Mouse (Mus musculus) midbrain, embryonic 10.5 days (tissue): ENCODE measurements at regions not wholly inside any gene's neighbourhood (a gene's known extent, or its start where the extent isn't known, plus 50 kb on each side); places are given as distances from the start of the nearest gene placed in this dataset.

Experiments used
- DNase-seq: peaks from one replicate; pipeline ENCODE4 v3.0.0-alpha.2; 2017; ENCODE audit warnings: low spot score
- H3K27ac ChIP-seq: fragments of 300-500 bp; sonication (generic); replicated peaks from 2 replicates; pipeline ENCODE4 v1.5.1; 2016; ENCODE audit warnings: mild to moderate bottlenecking
- H3K27me3 ChIP-seq: fragments of 300-500 bp; sonication (generic); 2 replicates; pipeline ENCODE4 v1.6.1; 2016; ENCODE audit warnings: low read depth, mild to moderate bottlenecking; ENCODE audit not compliant: poor library complexity, severe bottlenecking
- H3K36me3 ChIP-seq: fragments of 300-500 bp; sonication (generic); 2 replicates; pipeline ENCODE4 v1.6.1; 2016; ENCODE audit warnings: mild to moderate bottlenecking, moderate library complexity
- H3K4me1 ChIP-seq: fragments of 300-500 bp; sonication (generic); 2 replicates; pipeline ENCODE4 v1.6.1; 2016
- H3K4me3 ChIP-seq: fragments of 300-500 bp; sonication (generic); 2 replicates; pipeline ENCODE4 v1.5.1; 2016; ENCODE audit warnings: mild to moderate bottlenecking, moderate library complexity
- H3K9me3 ChIP-seq: fragments of 300-500 bp; sonication (generic); replicated peaks from 2 replicates; pipeline ENCODE4 v1.6.1; 2016; ENCODE audit warnings: mild to moderate bottlenecking
- WGBS: fragments of 180-500 bp; shearing (Covaris S2); methylation state at CpG from one replicate; pipeline ENCODE4 v1.1.7; 2016; 5-methylcytosine and 5-hydroxymethylcytosine counted together

DNA sequence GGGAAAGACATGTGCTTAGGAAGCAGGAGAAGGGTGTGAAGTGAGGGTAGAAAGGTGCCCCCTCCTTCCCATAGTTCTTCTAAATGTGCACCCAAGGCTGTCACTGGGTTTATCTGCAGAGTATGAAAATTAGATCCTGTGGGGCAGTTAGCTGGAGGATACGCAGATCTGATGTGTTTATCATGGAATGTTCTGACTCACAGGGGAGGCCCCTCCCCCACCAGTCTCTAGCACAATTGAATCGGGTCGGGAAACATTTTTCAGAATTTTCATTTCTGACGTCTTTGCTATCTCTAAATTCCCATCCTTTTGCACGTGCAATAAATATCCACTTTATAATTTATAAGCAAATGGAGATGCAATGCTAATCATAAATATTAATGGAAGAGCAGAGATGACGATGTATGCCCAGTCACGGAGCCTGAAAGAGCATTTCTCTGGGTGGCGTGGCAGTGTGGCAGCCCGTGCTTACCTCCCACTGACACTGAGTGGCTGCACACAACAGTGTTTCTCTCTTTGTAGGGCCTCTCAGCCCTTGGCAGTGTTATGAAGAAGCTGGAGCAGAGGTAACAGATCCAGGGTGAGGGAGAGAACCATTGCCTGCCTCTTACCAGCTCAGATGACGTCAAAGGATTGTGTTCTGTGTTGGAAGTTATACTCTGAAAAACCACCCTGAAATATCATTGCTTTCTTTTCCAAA lies 122.1 kb upstream of the Gm26657 start:
- H3K27ac ChIP-seq, result no peak overlapping the region
- H3K4me3 ChIP-seq, result no peak overlapping the region
- H3K9me3 ChIP-seq, result no peaks in the 10 kb centered on the region
- WGBS, result 90% methylated on average over 10 of the region's 10 CpGs
- H3K4me1 ChIP-seq, result no peaks in the 10 kb centered on the region
- no peaks in the 10 kb centered on the region for H3K36me3 ChIP-seq
- H3K27me3 ChIP-seq, result no peaks in the 10 kb centered on the region
- DNase-seq, result no peak

DNA sequence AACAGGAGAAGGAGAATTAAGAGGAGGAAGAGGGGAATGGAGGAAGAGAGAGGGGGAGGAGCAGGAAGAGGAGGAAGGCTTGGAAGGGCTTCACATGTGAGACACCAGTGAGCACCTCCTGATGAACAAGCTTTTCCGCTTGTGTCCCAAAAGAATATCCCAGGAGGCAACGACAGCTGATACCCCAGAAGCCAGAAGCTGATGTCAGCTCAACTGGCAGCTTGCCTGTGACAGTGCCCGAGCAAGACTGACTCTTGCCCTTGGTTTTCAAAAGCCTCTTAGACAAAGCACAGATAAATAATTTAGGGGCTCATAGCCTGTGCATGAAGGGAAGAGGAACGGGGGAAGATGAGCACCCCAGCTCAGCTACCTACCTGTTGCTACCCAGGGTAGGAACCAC lies 127.5 kb upstream of the Gm26657 start:
- Histone ChIP-seq H3K4me1 (no peaks in the 10 kb centered on the region), H3K4me3 (no peak overlapping the region), H3K36me3 (no peaks in the 10 kb centered on the region), H3K27me3 (no peaks in the 10 kb centered on the region), H3K27ac (no peak overlapping the region), H3K9me3 (no peaks in the 10 kb centered on the region)
- DNase-seq, result no peak
- 84% methylated on average over 4 of the region's 4 CpGs for WGBS

DNA sequence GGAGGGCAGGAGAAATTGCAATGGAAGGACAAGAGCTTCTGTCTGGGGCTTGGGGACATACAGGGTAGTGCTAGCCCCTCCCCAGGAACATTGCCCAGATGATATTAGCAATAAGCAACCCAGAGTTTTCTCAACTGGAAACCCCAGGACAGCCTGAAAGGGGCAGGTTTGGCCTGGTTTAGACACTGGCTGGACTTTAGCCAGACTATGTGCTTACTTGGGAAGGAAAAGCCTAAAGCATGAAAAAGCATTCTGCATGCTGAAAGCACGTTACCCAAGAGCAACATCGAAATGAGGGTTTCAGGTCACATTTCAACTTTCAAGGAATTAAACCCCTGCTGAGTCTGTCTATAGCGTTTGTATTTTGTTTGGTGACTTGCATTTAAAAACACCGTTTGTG lies 128.1 kb upstream of the Gm26657 start:
- Histone ChIP-seq H3K27ac (no peak overlapping the region), H3K9me3 (no peaks in the 10 kb centered on the region), H3K27me3 (no peaks in the 10 kb centered on the region), H3K4me3 (no peak overlapping the region), H3K4me1 (no peaks in the 10 kb centered on the region), H3K36me3 (no peaks in the 10 kb centered on the region)
- no peak for DNase-seq
- WGBS, result 41% methylated on average over 4 of the region's 4 CpGs

DNA sequence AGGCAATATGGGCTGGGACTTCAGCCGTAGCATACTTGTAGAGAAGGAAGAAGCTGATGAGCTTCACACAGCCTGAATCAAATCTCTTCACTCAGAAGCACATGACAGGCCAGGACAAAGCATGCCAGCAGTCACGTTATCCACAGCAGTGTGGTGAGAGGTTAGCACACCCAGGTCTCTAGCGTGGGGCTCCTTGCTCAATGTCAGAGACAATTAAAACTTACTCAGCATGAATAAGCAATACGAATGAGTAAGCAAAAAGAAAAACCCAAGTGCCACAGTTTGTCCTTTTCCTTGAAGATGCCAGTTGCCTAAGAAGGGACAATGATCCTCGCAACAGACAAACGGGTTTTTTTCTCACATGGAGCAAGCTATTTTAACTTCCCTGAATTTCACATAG lies 129.6 kb upstream of the Gm26657 start:
- H3K4me1 ChIP-seq, result no peaks in the 10 kb centered on the region
- no peak overlapping the region for H3K4me3 ChIP-seq
- H3K27me3 ChIP-seq, result no peaks in the 10 kb centered on the region
- DNase-seq, result no peak
- H3K36me3 ChIP-seq, result no peaks in the 10 kb centered on the region
- 84% methylated on average over 6 of the region's 6 CpGs for WGBS
- no peaks in the 10 kb centered on the region for H3K9me3 ChIP-seq
- H3K27ac ChIP-seq, result no peak overlapping the region

DNA sequence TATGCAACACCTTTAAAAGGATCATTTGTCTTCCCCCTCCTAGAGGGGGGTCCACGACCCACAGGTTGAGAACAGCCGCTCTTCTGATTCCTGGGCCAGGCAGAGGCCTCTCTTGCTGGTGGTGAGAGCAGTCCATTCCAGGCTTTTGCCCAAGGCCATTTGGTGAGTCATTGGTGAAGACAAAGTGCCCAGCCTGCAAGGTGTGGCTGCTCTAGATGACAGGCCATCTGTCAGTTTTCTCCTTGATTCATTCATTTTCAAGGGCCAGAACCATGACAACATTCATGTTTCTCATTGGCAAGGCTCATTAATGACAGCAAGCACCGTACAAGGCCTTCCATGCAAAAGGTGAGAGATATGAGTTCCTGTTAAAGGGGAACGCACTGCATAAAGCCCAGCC lies 131.2 kb upstream of the Gm26657 start:
- DNase-seq, result no peak
- 90% methylated on average over 4 of the region's 4 CpGs for WGBS
- Histone ChIP-seq H3K36me3 (no peaks in the 10 kb centered on the region), H3K9me3 (no peaks in the 10 kb centered on the region), H3K27ac (no peak overlapping the region), H3K4me3 (no peak overlapping the region), H3K27me3 (no peaks in the 10 kb centered on the region), H3K4me1 (no peaks in the 10 kb centered on the region)

DNA sequence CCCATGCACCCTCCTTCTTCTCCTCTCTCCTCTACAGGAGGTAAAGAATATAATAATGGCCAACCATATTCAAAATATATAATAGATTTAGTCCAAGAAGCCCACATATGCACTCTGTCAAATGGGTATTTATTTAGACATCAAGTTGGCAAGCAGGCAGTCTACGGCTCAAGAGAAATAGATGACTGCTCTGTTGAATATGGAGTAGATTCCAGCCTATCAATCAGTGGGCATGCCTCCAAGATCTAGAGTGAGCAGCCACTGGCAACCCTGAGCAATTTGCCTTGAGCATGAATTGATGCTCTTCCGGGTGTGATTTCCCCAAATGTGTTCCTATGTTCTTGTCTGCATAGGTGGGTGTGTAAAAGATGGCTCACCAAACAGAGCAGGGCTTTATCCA lies 141.5 kb upstream of the Gm26657 start:
- Histone ChIP-seq H3K27ac (no peak overlapping the region), H3K4me3 (no peak overlapping the region), H3K9me3 (no peaks in the 10 kb centered on the region), H3K36me3 (no peaks in the 10 kb centered on the region), H3K4me1 (no peaks in the 10 kb centered on the region), H3K27me3 (no peaks in the 10 kb centered on the region)
- WGBS, result 92% methylated on average over 2 of the region's 2 CpGs
- no peak for DNase-seq

DNA sequence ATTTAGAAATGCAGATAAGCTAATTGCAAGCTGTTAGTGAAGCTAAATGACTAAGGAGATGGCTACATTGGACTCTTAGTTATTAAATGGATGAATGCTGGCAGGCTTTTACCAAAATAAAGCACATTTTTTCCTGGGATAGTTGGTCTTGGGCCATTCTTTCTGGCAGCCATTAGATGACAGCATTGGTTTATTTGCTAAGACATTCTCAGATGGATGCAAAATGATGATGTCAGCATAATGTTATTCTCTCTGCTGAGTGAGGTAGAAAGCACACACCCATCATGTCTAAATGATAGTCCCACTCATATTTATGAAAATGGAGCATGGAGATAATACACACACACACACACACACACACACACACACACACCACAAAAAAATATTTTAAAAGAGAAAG lies 141.9 kb upstream of the Gm26657 start:
- Histone ChIP-seq H3K9me3 (no peaks in the 10 kb centered on the region), H3K27ac (no peak overlapping the region), H3K4me1 (no peaks in the 10 kb centered on the region), H3K4me3 (no peak overlapping the region), H3K27me3 (no peaks in the 10 kb centered on the region), H3K36me3 (no peaks in the 10 kb centered on the region)
- no peak for DNase-seq

DNA sequence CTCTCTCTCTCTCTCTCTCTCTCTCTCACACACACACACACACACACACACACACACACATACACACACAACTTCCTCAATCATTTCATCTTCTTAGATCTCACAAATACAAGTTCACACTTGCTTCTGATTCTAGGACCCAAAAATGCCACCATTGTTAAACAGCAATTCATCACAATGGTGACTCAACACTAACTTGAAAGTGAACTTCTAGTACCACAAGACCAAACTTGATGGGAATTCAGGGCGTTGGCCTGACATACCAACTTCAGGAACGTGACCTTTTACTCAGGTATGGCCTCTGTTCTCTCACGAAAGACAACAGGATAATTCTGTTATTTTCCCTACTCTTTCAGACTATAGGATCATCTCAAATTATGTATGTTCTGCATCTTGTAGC lies 157.5 kb upstream of the Gm26657 start:
- no peak overlapping the region for H3K4me3 ChIP-seq
- DNase-seq, result no peak
- 81% methylated on average over 3 of the region's 3 CpGs for WGBS
- H3K27me3 ChIP-seq, result no peaks in the 10 kb centered on the region
- H3K27ac ChIP-seq, result no peak overlapping the region
- H3K4me1 ChIP-seq, result no peaks in the 10 kb centered on the region
- no peaks in the 10 kb centered on the region for H3K36me3 ChIP-seq
- no peaks in the 10 kb centered on the region for H3K9me3 ChIP-seq

DNA sequence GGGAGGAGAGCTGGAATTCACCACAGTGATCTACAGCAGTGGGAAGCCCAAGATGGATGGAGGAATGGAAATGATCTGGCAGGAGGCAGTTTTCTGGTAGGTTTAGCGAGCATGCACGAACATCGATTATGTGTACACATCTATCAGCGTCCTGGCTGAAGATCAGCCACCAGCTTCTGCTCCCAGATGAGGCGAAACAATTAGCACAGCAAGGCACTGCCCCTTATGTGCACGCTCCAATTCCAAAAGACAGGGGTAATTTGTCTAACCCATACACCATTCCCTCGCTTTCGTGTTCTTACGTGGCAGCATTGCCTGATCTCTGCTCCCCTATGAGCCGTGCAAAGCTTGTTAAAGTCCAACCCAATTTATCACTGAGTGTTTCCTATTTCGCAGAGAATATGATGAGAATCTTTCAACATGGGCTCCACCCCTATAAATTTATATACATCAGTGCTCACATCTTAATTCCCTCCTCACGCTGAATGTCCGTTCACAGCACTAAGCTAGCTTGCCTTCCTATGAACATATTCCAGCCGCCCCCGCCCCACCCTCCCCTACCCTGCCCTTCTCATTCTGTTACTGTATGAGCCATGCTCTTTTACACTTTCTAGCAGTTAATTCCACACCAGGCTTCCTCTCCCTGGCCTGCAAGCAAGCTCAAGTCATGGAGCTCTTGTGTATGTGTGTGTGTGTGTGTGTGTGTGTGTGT lies 162.9 kb upstream of the Gm26657 start:
- H3K27me3 ChIP-seq, result no peaks in the 10 kb centered on the region
- no peak overlapping the region for H3K27ac ChIP-seq
- 92% methylated on average over 15 of the region's 15 CpGs for WGBS
- no peak for DNase-seq
- H3K9me3 ChIP-seq, result no peaks in the 10 kb centered on the region
- H3K4me3 ChIP-seq, result no peak overlapping the region
- H3K36me3 ChIP-seq, result no peaks in the 10 kb centered on the region
- H3K4me1 ChIP-seq, result no peaks in the 10 kb centered on the region

DNA sequence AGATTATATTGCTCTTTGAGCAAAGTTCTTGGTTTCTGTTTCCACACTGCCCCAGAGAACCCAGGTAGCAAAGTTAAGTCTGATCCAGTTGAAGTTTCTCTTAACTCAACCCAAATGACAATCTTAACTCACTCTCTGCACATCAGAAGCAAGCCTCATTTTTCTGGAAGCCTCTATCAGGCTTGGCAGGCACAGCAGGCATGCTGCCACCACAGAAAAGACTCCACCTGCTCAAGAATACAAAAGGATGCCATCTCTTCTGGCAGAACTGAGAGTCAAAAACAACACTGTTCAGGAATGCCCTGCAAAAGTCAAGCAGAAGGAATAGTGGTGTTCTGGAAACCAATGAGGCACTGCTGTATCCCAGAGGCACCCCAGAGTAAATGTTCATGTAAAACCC lies 187.7 kb upstream of the Gm26657 start:
- Histone ChIP-seq H3K4me1 (no peaks in the 10 kb centered on the region), H3K36me3 (no peaks in the 10 kb centered on the region), H3K9me3 (no peaks in the 10 kb centered on the region), H3K27me3 (no peaks in the 10 kb centered on the region), H3K27ac (no peak overlapping the region), H3K4me3 (no peak overlapping the region)
- no peak for DNase-seq

DNA sequence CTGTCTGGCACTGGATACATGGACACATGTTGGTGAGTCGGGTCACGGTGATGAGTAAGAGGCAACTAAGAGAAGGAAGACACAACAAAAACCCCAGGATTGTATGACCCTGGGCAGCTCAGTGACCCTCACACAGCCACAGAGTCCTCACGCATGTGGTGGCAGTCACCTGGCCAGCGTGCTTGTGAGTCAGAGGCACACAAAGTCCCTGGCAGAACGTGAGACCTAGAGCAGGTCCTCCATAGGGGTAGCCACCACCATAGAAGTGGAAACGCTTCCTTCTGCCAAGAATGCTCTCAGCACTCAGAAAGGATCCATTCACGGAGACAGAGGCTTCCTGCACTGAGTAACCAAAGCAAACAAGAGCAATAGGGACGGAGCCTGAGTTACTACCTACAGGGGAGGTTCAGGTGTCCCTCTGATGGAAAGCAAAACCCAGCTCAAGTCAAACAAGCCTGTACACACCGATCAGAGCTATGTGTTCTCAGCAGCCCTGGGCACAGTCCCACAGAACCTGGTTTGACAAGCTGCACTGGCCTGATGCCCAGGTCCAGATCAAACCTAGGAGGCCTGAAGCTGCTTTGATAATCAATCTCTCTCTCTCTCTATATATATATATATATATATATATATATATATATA lies 206.4 kb upstream of the Gm26657 start:
- no peak overlapping the region for H3K4me3 ChIP-seq
- WGBS, result 88% methylated on average over 9 of the region's 9 CpGs
- no peak overlapping the region for H3K27ac ChIP-seq
- no peaks in the 10 kb centered on the region for H3K36me3 ChIP-seq
- H3K9me3 ChIP-seq, result no peaks in the 10 kb centered on the region
- no peak for DNase-seq
- H3K4me1 ChIP-seq, result no peaks in the 10 kb centered on the region
- H3K27me3 ChIP-seq, result no peaks in the 10 kb centered on the region

DNA sequence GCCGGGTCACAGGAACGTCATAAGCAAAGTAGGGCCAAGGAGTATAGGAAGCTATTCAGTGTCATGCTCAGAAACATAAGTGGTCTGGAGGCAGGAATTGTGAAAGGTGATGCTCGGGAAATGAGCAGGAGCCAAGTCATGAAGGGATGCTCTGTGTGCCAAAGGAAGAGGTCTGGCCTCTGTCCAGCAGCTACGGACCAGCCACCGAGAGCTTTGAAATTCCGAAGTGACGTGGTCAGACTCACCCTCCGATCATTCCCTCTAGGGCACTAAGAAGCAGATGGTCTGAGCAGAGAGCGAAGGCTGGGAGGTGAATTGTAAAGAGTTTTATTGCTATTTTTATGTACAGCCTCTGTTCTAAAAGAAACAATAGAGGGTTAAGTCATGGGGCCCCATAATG lies 206.9 kb upstream of the Gm26657 start:
- H3K4me3 ChIP-seq, result no peak overlapping the region
- H3K4me1 ChIP-seq, result no peaks in the 10 kb centered on the region
- WGBS, result 86% methylated on average over 9 of the region's 9 CpGs
- no peak for DNase-seq
- no peaks in the 10 kb centered on the region for H3K27me3 ChIP-seq
- H3K9me3 ChIP-seq, result no peaks in the 10 kb centered on the region
- H3K27ac ChIP-seq, result no peak overlapping the region
- no peaks in the 10 kb centered on the region for H3K36me3 ChIP-seq

DNA sequence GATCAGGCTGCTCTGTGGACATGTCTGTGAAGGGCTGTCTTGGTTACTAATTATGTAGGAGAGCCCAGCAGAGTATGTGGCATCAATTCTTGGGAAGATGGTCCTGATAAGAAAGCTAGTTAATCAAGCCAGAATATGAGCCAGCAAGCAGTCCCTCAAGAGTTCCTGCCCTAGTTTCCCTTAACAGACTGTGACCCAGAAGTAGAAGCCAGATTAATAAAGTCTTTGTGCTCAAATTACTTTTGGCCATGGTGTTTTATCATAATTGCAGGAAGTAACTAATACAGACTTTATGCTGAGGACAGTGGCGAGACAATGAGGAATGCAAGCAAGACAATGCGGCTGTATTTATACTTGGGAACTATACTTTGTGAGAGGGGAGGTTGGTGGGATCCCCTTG lies 211.3 kb upstream of the Gm26657 start:
- H3K27me3 ChIP-seq, result no peaks in the 10 kb centered on the region
- H3K9me3 ChIP-seq, result no peaks in the 10 kb centered on the region
- no peaks in the 10 kb centered on the region for H3K4me1 ChIP-seq
- DNase-seq, result no peak
- no peak overlapping the region for H3K4me3 ChIP-seq
- H3K27ac ChIP-seq, result no peak overlapping the region
- no peaks in the 10 kb centered on the region for H3K36me3 ChIP-seq
- WGBS, result 90% methylated on average over 2 of the region's 2 CpGs
